Mouse (Mus musculus) stomach, embryonic 15.5 days (tissue): Measurements from ENCODE around the gene Adcy4. TPM values are rescaled to one million over a fixed set of nuclear protein-coding genes. Genes with fewer than 3 reads are reported as not detected.
"Not testable (repeated sequence)": the region's sequence is repeated elsewhere in the genome, so short reads cannot be mapped to it uniquely, and the experiment has no call there.

Source experiments
- ATAC-seq: fragments of 200-750 bp; cut with Nextera tagmentation; 2 replicates; pipeline ENCODE4 v1.8.0; 2017; ENCODE audit warnings: low read depth, moderate number of reproducible peaks, moderate TSS enrichment; ENCODE audit not compliant: insufficient read depth, low FRiP score
- H3K27ac ChIP-seq: fragments of 300-500 bp; sonication (generic); 2 replicates; pipeline ENCODE4 v1.5.1; 2015; ENCODE audit warnings: mild to moderate bottlenecking, inconsistent platforms
- H3K27me3 ChIP-seq: fragments of 300-500 bp; sonication (generic); replicated peaks from 2 replicates; pipeline ENCODE4 v1.6.1; 2015; ENCODE audit warnings: inconsistent platforms
- H3K36me3 ChIP-seq: fragments of 300-500 bp; sonication (generic); 2 replicates; pipeline ENCODE4 v1.6.1; 2015; ENCODE audit warnings: inconsistent platforms
- H3K4me1 ChIP-seq: fragments of 300-500 bp; sonication (generic); 2 replicates; pipeline ENCODE4 v1.6.1; 2015; ENCODE audit warnings: inconsistent platforms
- H3K4me2 ChIP-seq: fragments of 300-500 bp; sonication (generic); 2 replicates; pipeline ENCODE4 v1.6.1; 2015; ENCODE audit warnings: mild to moderate bottlenecking, inconsistent platforms
- H3K4me3 ChIP-seq: fragments of 300-500 bp; sonication (generic); replicated peaks from 2 replicates; pipeline ENCODE4 v1.5.1; 2015; ENCODE audit warnings: inconsistent platforms
- H3K9ac ChIP-seq: fragments of 300-500 bp; sonication (generic); 2 replicates; pipeline ENCODE4 v1.6.1; 2015; ENCODE audit warnings: inconsistent platforms
- H3K9me3 ChIP-seq: fragments of 300-500 bp; sonication (generic); 2 replicates; pipeline ENCODE4 v1.6.1; 2016; ENCODE audit warnings: inconsistent platforms
- WGBS: fragments of 180-500 bp; shearing (Covaris S2); methylation state at CpG from one replicate; pipeline ENCODE4 v1.1.7; 2015; 5-methylcytosine and 5-hydroxymethylcytosine counted together
- polyA plus RNA-seq: library from polyadenylated mRNA; unstranded; fragments of >200 nt; fragmentation: Nextera tagmentation; extraction: Ambion mirVana; gene quantifications from 2 replicates; pipeline ENCODE4 v1.2.1, GENCODE M21; 2015

Gene Adcy4
- polyA plus RNA-seq, 1 experiment from 2014 or later, result 6.3 TPM

- H3K9ac ChIP-seq, result no peak overlapping the region
- H3K9me3 ChIP-seq, result no peaks in the 10 kb centered on the region
- H3K4me3 ChIP-seq, result no peak overlapping the region
- H3K4me2 ChIP-seq, result peak overlapping the region; percentile 89; the same call in 1 of the 2 replicates
- 83% methylated on average over 6 of the region's 6 CpGs for WGBS
- peaks cover 12% of the 10 kb centered on the region for H3K27me3 ChIP-seq
- no peak for ATAC-seq
- H3K4me1 ChIP-seq, result 0 out of 2 replicates have a peak, but pooled peaks cover 3% of the 10 kb centered on the region
- no peak overlapping the region for H3K27ac ChIP-seq
- no peaks in the 10 kb centered on the region for H3K36me3 ChIP-seq
Observed at GRCm38 (mm10) chr14:55768555-55768954, 15.3 kb downstream of the Adcy4 start.

- 12% methylated on average over 52 of the region's 52 CpGs for WGBS
- peaks cover 8% of the 10 kb centered on the region; the same call in 1 of the 2 replicates for H3K4me1 ChIP-seq
- peaks cover 12% of the 10 kb centered on the region for H3K27me3 ChIP-seq
- H3K36me3 ChIP-seq, result no peaks in the 10 kb centered on the region
- H3K4me2 ChIP-seq, result peak overlapping the region; percentile 89
- no peak overlapping the region for H3K27ac ChIP-seq
- no peaks in the 10 kb centered on the region for H3K9me3 ChIP-seq
- ATAC-seq, result peak; percentile 45
- no peak overlapping the region for H3K9ac ChIP-seq
- peak overlapping the region; percentile 43 for H3K4me3 ChIP-seq
Observed at GRCm38 (mm10) chr14:55767519-55768414, 16.1 kb downstream of the Adcy4 start.

- H3K27me3 ChIP-seq, result peaks cover 25% of the 10 kb centered on the region
Observed at GRCm38 (mm10) chr14:55765696-55766095, 18.2 kb downstream of the Adcy4 start, which contains the start of gene Ltb4r1. Gene Ltb4r1, plus strand, starts transcription at chr14:55765962.

GRCm38 (mm10) chr14:55763166-55763565, 20.7 kb downstream of the Adcy4 start:
- Histone ChIP-seq H3K4me2 (peak overlapping the region; percentile 98), H3K36me3 (no peaks in the 10 kb centered on the region), H3K9ac (no peak overlapping the region), H3K27me3 (peaks cover 25% of the 10 kb centered on the region), H3K9me3 (no peaks in the 10 kb centered on the region), H3K4me3 (no peak overlapping the region), H3K27ac (peak overlapping the region; percentile 27), H3K4me1 (peaks cover 17% of the 10 kb centered on the region)
- WGBS, result 51% methylated on average over 7 of the region's 7 CpGs
- no peak for ATAC-seq

More at GRCm38 (mm10) chr14:55765696-55766095, 18.2 kb downstream of the Adcy4 start, which contains the start of gene Ltb4r1:
- H3K27ac ChIP-seq, result no peak within 1 kb of the TSS
- no peaks in the 10 kb centered on the region for H3K9me3 ChIP-seq
- no peak within 1 kb of the TSS for H3K4me2 ChIP-seq
- no peak for ATAC-seq
- no peak within 1 kb of the TSS for H3K4me3 ChIP-seq
- H3K4me1 ChIP-seq, result peaks cover 18% of the 10 kb centered on the region
- 56% methylated on average over 4 of the region's 4 CpGs for WGBS
- no peak within 1 kb of the TSS for H3K9ac ChIP-seq
- H3K36me3 ChIP-seq, result no peaks in the 10 kb centered on the region

GRCm38 (mm10) chr14:55762001-55762821, 21.7 kb downstream of the Adcy4 start:
- Histone ChIP-seq H3K4me3 (peak overlapping the region; percentile 57), H3K27ac (peak overlapping the region; percentile 27), H3K9ac (peak overlapping the region; percentile 65), H3K9me3 (no peaks in the 10 kb centered on the region), H3K4me2 (peak overlapping the region; percentile 98), H3K36me3 (no peaks in the 10 kb centered on the region), H3K4me1 (peaks cover 15% of the 10 kb centered on the region), H3K27me3 (peaks cover 22% of the 10 kb centered on the region)
- WGBS, result under 1% methylated on average over 76 of the region's 77 CpGs
- ATAC-seq, result peak; percentile 49

- peaks cover 20% of the 10 kb centered on the region for H3K27me3 ChIP-seq
- peak within 1 kb of the TSS; percentile 98 for H3K4me2 ChIP-seq
- WGBS, result 78% methylated on average over 6 of the region's 6 CpGs
- H3K4me3 ChIP-seq, result peak within 1 kb of the TSS; percentile 57
- no peaks in the 10 kb centered on the region for H3K9me3 ChIP-seq
- no peak for ATAC-seq
- H3K27ac ChIP-seq, result peak within 1 kb of the TSS; percentile 27; the same call in 1 of the 2 replicates
- no peaks in the 10 kb centered on the region for H3K36me3 ChIP-seq
- H3K9ac ChIP-seq, result peak within 1 kb of the TSS; percentile 65
- peaks cover 15% of the 10 kb centered on the region for H3K4me1 ChIP-seq
Observed at GRCm38 (mm10) chr14:55761163-55761562, 22.7 kb downstream of the Adcy4 start, which contains the start of gene Ltb4r2. Gene Ltb4r2, plus strand, starts transcription at chr14:55761428.

GRCm38 (mm10) chr14:55760156-55760555, 23.7 kb downstream of the Adcy4 start:
- Histone ChIP-seq H3K27me3 (peaks cover 20% of the 10 kb centered on the region), H3K4me2 (peak overlapping the region; percentile 51), H3K4me3 (peak overlapping the region; percentile 19), H3K4me1 (peaks cover 15% of the 10 kb centered on the region)
- not testable (repeated sequence) for H3K36me3 ChIP-seq, H3K27ac ChIP-seq, H3K9ac ChIP-seq, H3K9me3 ChIP-seq
- ATAC-seq, result peak; percentile 36; the same call in 1 of the 2 replicates
- under 1% methylated on average over 6 of the region's 6 CpGs for WGBS

- 18% methylated on average over 8 of the region's 8 CpGs for WGBS
- peak; percentile 15; the same call in 1 of the 2 replicates for ATAC-seq
- Histone ChIP-seq H3K4me1 (peaks cover 15% of the 10 kb centered on the region), H3K9me3 (no peaks in the 10 kb centered on the region), H3K9ac (no peak within 1 kb of the TSS), H3K36me3 (peaks cover 23% of the 10 kb centered on the region), H3K4me2 (peak within 1 kb of the TSS; percentile 27), H3K27me3 (peaks cover 14% of the 10 kb centered on the region), H3K27ac (peak within 1 kb of the TSS; percentile 36; the same call in 1 of the 2 replicates), H3K4me3 (no peak within 1 kb of the TSS)
Observed at GRCm38 (mm10) chr14:55758363-55758784, 25.5 kb downstream of the Adcy4 start, which contains the start of gene Cideb. Gene Cideb, minus strand, starts transcription at chr14:55758458.

GRCm38 (mm10) chr14:55757566-55757965, 26.3 kb downstream of the Adcy4 start:
- ATAC-seq, result no peak
- Histone ChIP-seq H3K36me3 (peaks cover 30% of the 10 kb centered on the region), H3K4me3 (no peak overlapping the region), H3K4me2 (no peak overlapping the region), H3K9me3 (no peaks in the 10 kb centered on the region), H3K27ac (peak overlapping the region; percentile 36; the same call in 1 of the 2 replicates), H3K27me3 (peaks cover 14% of the 10 kb centered on the region), H3K9ac (no peak overlapping the region), H3K4me1 (peaks cover 8% of the 10 kb centered on the region)
- 63% methylated on average over 6 of the region's 6 CpGs for WGBS

GRCm38 (mm10) chr14:55747051-55747847, 36.6 kb downstream of the Adcy4 start:
- peak overlapping the region; percentile 88 for H3K4me2 ChIP-seq
- ATAC-seq, result no peak
- peaks cover 21% of the 10 kb centered on the region for H3K36me3 ChIP-seq
- H3K27ac ChIP-seq, result no peak overlapping the region
- H3K9me3 ChIP-seq, result no peaks in the 10 kb centered on the region
- 87% methylated on average over 10 of the region's 10 CpGs for WGBS
- H3K4me1 ChIP-seq, result peaks cover 20% of the 10 kb centered on the region
- 0 out of 2 replicates have a peak overlapping the region, but pooled peaks have one; percentile 4 for H3K4me3 ChIP-seq
- H3K9ac ChIP-seq, result no peak overlapping the region
- H3K27me3 ChIP-seq, result no peaks in the 10 kb centered on the region

- peak overlapping the region; percentile 60 for H3K9ac ChIP-seq
- under 1% methylated on average over 31 of the region's 31 CpGs for WGBS
- no peak for ATAC-seq
- no peak overlapping the region for H3K27ac ChIP-seq
- peaks cover 10% of the 10 kb centered on the region; the same call in 1 of the 2 replicates for H3K36me3 ChIP-seq
- peak overlapping the region; percentile 88 for H3K4me2 ChIP-seq
- H3K27me3 ChIP-seq, result no peaks in the 10 kb centered on the region
- H3K4me3 ChIP-seq, result peak overlapping the region; percentile 88
- peaks cover 20% of the 10 kb centered on the region for H3K4me1 ChIP-seq
- no peaks in the 10 kb centered on the region for H3K9me3 ChIP-seq
Observed at GRCm38 (mm10) chr14:55745861-55746237, 38.0 kb downstream of the Adcy4 start.
